Comparison of ENCODE assay signal across 30 mouse cellular contexts in the genomic region with DNA sequence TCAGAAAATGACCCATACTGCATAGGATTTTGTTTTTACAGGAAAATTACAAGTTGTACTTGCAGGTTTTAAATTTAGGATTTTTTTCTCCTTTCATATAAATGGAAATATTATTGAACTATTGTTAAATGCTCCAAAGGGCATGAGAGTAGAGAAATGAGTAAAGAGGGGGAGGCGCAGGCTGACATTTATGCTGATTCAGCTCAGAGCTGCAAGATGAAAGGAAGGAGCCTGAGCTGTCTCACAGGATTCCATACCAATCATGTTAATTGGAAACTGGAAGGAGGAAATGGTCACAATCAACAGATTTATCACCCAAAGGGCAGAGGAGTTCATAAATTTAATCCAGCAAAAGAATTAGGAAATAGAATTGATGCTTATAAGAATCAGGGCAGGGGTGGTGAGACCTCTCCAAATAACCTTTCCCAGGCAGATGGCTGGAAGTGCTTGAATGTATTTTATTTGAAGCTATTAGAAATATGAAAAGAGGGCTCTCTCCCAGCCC.
A peak's percentile ranks its signal among the peaks of the same experiment; 100 is the strongest.
DNase-seq lines count a peak whose midpoint lies in the region; ATAC-seq lines count a peak whose summit lies in the region.
"Had no signal": no experiment of that assay in that cellular context is flagged by ENCODE, and none has a peak within 500 bp of the region (broad histone marks: within the 10 kb centered on the region; RNA-seq: fewer than 3 reads in every experiment).

No protein-coding gene starts in this region.

- WGBS in neural tube, embryonic 12.5 days = 48% methylated on average over 1 of the region's 1 CpGs
- 38% methylated on average over 1 of the region's 1 CpGs for WGBS in neural tube, embryonic 15.5 days
- 24% methylated on average over 1 of the region's 1 CpGs for WGBS in neural tube, embryonic 13.5 days
- WGBS in forebrain, embryonic 15.5 days = 81% methylated on average over 1 of the region's 1 CpGs

- H3K4me1 ChIP-seq in neural tube, embryonic 12.5 days = peaks cover 5% of the 10 kb centered on the region; the same call in 1 of the 2 replicates
- peaks cover 12% of the 10 kb centered on the region for H3K4me1 ChIP-seq in neural tube, embryonic 15.5 days
- peaks cover 24% of the 10 kb centered on the region for H3K4me1 ChIP-seq in neural tube, embryonic 13.5 days (replicated peaks)
- no peaks in the 10 kb centered on the region for H3K4me1 ChIP-seq in forebrain, embryonic 15.5 days
- H3K4me1 ChIP-seq: embryonic facial prominence, embryonic 10.5 days; embryonic facial prominence, embryonic 15.5 days; forebrain, embryonic 12.5 days; heart, embryonic 10.5 days; heart, embryonic 15.5 days; hindbrain, embryonic 12.5 days; liver, embryonic 12.5 days had no signal

- no peaks in the 10 kb centered on the region for H3K27me3 ChIP-seq in neural tube, embryonic 12.5 days (replicated peaks)
- no peaks in the 10 kb centered on the region for H3K27me3 ChIP-seq in neural tube, embryonic 15.5 days (replicated peaks)
- no peaks in the 10 kb centered on the region for H3K27me3 ChIP-seq in neural tube, embryonic 13.5 days
- H3K27me3 ChIP-seq in forebrain, embryonic 15.5 days = no peaks in the 10 kb centered on the region
- H3K27me3 ChIP-seq: embryonic facial prominence, embryonic 15.5 days; forebrain, embryonic 12.5 days; heart, embryonic 15.5 days; hindbrain, embryonic 12.5 days; liver, embryonic 12.5 days had no signal

- H3K9ac ChIP-seq in neural tube, embryonic 12.5 days = no peak overlapping the region
- no peak overlapping the region for H3K9ac ChIP-seq in neural tube, embryonic 15.5 days (replicated peaks)
- no peak overlapping the region for H3K9ac ChIP-seq in neural tube, embryonic 13.5 days
- no peak overlapping the region for H3K9ac ChIP-seq in forebrain, embryonic 15.5 days (replicated peaks)
- H3K9ac ChIP-seq: embryonic facial prominence, embryonic 15.5 days; forebrain, embryonic 12.5 days; heart, embryonic 15.5 days; hindbrain, embryonic 12.5 days; liver, embryonic 12.5 days; liver, postnatal 0 days had no signal

- no peak overlapping the region for H3K27ac ChIP-seq in neural tube, embryonic 12.5 days
- no peak overlapping the region for H3K27ac ChIP-seq in neural tube, embryonic 15.5 days (replicated peaks)
- no peak overlapping the region for H3K27ac ChIP-seq in neural tube, embryonic 13.5 days (replicated peaks)
- no peak overlapping the region for H3K27ac ChIP-seq in forebrain, embryonic 15.5 days (replicated peaks)
- H3K27ac ChIP-seq: embryonic facial prominence, embryonic 10.5 days; embryonic facial prominence, embryonic 15.5 days; forebrain, embryonic 12.5 days; heart, embryonic 10.5 days; heart, embryonic 15.5 days; hindbrain, embryonic 12.5 days; hindbrain, postnatal 0 days; liver, embryonic 12.5 days; macrophage had no signal

- no peaks in the 10 kb centered on the region for H3K9me3 ChIP-seq in neural tube, embryonic 12.5 days
- no peaks in the 10 kb centered on the region for H3K9me3 ChIP-seq in neural tube, embryonic 15.5 days (replicated peaks)
- no peaks in the 10 kb centered on the region for H3K9me3 ChIP-seq in neural tube, embryonic 13.5 days
- no peaks in the 10 kb centered on the region for H3K9me3 ChIP-seq in forebrain, embryonic 15.5 days
- H3K9me3 ChIP-seq: embryonic facial prominence, embryonic 10.5 days; embryonic facial prominence, embryonic 15.5 days; forebrain, embryonic 12.5 days; heart, embryonic 10.5 days; heart, embryonic 15.5 days; hindbrain, embryonic 12.5 days; liver, embryonic 12.5 days had no signal

- no peak overlapping the region for H3K4me3 ChIP-seq in neural tube, embryonic 12.5 days
- H3K4me3 ChIP-seq in neural tube, embryonic 15.5 days (replicated peaks) = no peak overlapping the region
- H3K4me3 ChIP-seq in neural tube, embryonic 13.5 days = no peak overlapping the region
- no peak overlapping the region for H3K4me3 ChIP-seq in forebrain, embryonic 15.5 days
- H3K4me3 ChIP-seq: embryonic facial prominence, embryonic 10.5 days; embryonic facial prominence, embryonic 15.5 days; forebrain, embryonic 12.5 days; heart, embryonic 10.5 days; heart, embryonic 15.5 days; hindbrain, embryonic 12.5 days; liver, embryonic 12.5 days had no signal

- peak; percentile 3 for DNase-seq in kidney, postnatal 14 days
- no peak for DNase-seq in kidney, adult 8-10 months
- peak; percentile 35 for DNase-seq in embryo, embryonic 11 days
- DNase-seq in lung, postnatal 10 days = no peak
- DNase-seq: adrenal gland, postnatal 25 days; cerebellum, adult 2 months; cerebellum, postnatal 25 days; gastrocnemius, postnatal 25 days; heart, adult 11 months; heart, postnatal 36 days; kidney, adult 9 months; layer of hippocampus, postnatal 36 days; left cerebral cortex, postnatal 4 days; liver, postnatal 0 days; right cerebral cortex, postnatal 14 days had no signal

- no peaks in the 10 kb centered on the region for H3K36me3 ChIP-seq in neural tube, embryonic 12.5 days
- no peaks in the 10 kb centered on the region for H3K36me3 ChIP-seq in neural tube, embryonic 15.5 days
- H3K36me3 ChIP-seq in neural tube, embryonic 13.5 days = no peaks in the 10 kb centered on the region
- no peaks in the 10 kb centered on the region for H3K36me3 ChIP-seq in forebrain, embryonic 15.5 days
- H3K36me3 ChIP-seq: embryonic facial prominence, embryonic 10.5 days; embryonic facial prominence, embryonic 15.5 days; forebrain, embryonic 12.5 days; heart, embryonic 10.5 days; heart, embryonic 15.5 days; hindbrain, embryonic 12.5 days; liver, embryonic 12.5 days had no signal

- ATAC-seq in neural tube, embryonic 12.5 days (ENCODE audit: low FRiP score, low read depth) = peak; percentile 72; the same call in 1 of the 2 replicates
- no peak for ATAC-seq in neural tube, embryonic 15.5 days (ENCODE audit: low FRiP score)
- 0 out of 2 replicates have a peak, but pooled peaks have one; percentile 15 for ATAC-seq in neural tube, embryonic 13.5 days (ENCODE audit: low read depth)
- ATAC-seq in forebrain, embryonic 15.5 days (replicated peaks) = no peak
- ATAC-seq: hindbrain, postnatal 0 days; intestine, embryonic 16.5 days; liver, embryonic 12.5 days; liver, postnatal 0 days; lung, postnatal 0 days had no signal

- no peak overlapping the region for H3K4me2 ChIP-seq in neural tube, embryonic 12.5 days (replicated peaks)
- H3K4me2 ChIP-seq in neural tube, embryonic 15.5 days = no peak overlapping the region
- H3K4me2 ChIP-seq in neural tube, embryonic 13.5 days = no peak overlapping the region
- no peak overlapping the region for H3K4me2 ChIP-seq in forebrain, embryonic 15.5 days (replicated peaks)
- H3K4me2 ChIP-seq: embryonic facial prominence, embryonic 15.5 days; forebrain, embryonic 12.5 days; heart, embryonic 15.5 days; hindbrain, embryonic 12.5 days; liver, embryonic 12.5 days had no signal

Comparison
In these comparisons a context has a peak if more than half of its experiments do, and no peak if none do; other contexts are left out.
1. DNase-seq: peak in kidney, postnatal 14 days (single experiment) and embryo, embryonic 11 days (single experiment); none in kidney, adult 8-10 months (0 of 2) and lung, postnatal 10 days (single experiment).
2. ATAC-seq: peak in neural tube, embryonic 12.5 days (single experiment) and neural tube, embryonic 13.5 days (single experiment); none in neural tube, embryonic 15.5 days (single experiment) and forebrain, embryonic 15.5 days (single experiment).